Mouse (Mus musculus) hematopoietic stem cell, adult 5-6 weeks (primary cell): Measurements from ENCODE around the gene Cers2. TPM values are rescaled to one million over a fixed set of nuclear protein-coding genes. Genes with fewer than 3 reads are reported as not detected.

Experiments used
- ATAC-seq, 2 experiments: fragments of 125-278 bp in 1 of 2; replicated peaks in 1 of 2; 2 replicates each; pipeline ENCODE4 v1.8.0; 2016 to 2017; ENCODE audit warnings: inconsistent platforms in 2 of 2, mild to moderate bottlenecking in 2 of 2, moderate number of reproducible peaks in 2 of 2, low read depth in 1 of 2, moderate TSS enrichment in 1 of 2; ENCODE audit not compliant: low FRiP score in 2 of 2, poor library complexity in 2 of 2, severe bottlenecking in 2 of 2, insufficient read depth in 1 of 2, low TSS enrichment in 1 of 2
- total RNA-seq: library from RNA; stranded (forward); fragments of 172-1452, 232-1000 nt; gene quantifications from 2 replicates; pipeline ENCODE4 v1.2.3, GENCODE M21; 2017

The Cers2 gene
- total RNA-seq, 1 experiment from 2014 or later, result 119 TPM

DNA sequence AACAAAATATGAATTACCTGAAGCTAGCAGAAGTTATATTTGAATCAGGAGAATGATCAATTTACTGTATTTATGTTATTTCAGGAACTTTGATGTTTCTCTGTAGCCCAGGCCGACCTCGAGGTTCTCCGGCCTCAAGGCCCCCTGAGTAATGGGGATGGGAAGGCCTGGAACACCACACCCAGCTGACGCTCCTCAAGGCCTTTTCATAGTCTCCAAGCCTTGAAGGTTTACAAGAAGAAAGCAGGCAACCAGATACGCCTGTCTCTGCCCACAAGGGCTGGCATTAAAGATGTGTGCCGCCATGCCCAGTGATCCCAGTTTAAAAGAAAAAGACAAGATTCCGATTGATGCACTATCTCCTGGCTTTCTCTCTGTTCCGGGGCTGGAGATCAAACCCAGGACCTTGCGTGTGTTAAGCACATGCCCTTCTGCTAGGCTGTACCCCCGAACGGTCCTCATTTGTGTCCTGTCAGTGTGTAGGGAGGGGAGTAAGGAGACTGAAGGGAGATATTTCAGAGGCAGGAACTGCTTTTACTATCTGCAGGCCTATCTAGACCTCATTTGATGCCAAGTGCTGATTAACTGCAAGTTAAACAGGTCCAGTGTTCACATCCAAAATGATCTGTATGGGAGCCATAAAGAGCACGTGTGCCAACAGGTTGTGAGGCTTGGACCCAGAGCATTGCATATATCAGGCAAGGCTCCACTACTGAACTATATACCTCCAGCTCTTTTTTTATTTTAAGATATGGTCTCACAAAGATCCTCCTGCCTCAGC is 29.9 kb upstream of the Cers2 start:
- no peak for ATAC-seq

DNA sequence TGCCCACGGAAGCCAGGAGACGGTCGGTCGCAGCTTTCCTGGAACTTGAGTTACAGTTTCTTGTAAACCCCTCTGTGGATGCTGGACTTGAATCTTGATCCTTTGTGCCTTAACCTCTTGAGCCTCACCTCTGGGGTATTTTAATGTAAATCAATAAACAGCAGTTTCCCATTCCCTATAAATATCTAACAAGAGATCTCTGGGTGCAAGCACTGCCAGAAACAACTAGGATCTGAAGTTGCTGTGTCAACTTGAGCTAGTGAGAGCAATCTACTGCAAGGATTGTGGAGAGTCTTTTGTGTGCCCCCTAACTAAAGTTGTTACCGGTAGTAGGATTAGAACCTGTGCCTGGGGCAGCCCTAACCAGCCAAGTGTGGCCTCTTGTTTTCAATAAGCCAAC is 29.2 kb upstream of the Cers2 start:
- no peak for ATAC-seq

DNA sequence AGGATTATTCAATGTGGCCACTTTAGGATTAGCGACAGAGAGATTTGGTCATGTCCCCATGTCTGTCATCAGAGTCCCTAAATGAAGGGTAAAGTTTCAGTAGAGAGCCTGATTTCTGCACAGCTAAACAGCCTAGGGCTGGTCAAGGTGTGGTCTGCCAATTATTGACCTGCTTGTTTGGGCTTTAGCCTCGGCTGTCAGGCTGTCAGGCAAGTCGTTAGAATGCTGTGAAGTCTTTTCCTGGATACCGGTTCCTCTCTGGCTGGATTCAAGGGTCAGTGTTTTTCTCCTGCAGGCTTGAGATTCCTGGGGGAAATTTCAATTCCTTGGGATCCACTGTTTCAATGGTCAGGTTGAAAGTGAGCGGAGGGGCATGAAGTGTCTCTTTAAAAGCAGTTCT is 28.6 kb upstream of the Cers2 start:
- no peak for ATAC-seq

DNA sequence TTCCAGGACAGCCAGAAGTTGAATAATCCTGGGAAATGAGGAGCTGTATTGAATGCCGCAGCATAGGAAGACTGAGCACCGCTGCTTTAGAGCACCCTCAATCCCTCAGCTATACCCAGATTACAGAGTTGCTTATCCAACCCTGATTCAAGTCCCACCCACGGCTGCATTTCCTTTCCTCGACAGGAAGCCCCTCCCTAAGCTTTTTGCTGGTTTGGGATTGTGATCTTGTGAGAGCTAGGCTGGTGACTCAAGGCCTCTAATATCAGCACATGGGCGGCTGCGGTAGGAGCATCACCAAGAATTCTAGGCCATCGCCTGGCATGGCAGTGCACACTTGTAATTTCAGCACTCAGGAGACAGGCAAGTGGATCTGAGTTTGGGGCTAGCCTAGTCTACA is 28.1 kb upstream of the Cers2 start:
- ATAC-seq, result no peak

DNA sequence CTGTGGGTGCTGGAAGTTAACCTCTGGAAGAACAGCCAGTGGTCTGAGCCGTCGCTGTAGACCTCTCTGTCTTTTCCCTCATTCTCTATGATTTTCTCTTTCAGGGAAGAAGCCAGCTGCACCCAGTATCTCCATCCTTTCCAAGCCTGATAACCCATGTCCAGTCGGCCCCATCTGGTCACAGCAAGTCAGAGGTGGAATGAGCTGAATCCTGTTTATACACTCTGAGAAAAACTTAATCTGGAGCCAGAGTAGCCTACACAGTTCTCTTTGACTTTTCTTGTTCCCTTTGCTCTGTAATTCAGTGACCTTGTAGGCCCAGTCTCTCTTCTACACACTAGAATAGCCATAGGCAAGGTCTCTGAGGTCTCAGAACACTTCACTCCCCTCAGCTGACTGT is 27.1 kb upstream of the Cers2 start:
- no peak for ATAC-seq

DNA sequence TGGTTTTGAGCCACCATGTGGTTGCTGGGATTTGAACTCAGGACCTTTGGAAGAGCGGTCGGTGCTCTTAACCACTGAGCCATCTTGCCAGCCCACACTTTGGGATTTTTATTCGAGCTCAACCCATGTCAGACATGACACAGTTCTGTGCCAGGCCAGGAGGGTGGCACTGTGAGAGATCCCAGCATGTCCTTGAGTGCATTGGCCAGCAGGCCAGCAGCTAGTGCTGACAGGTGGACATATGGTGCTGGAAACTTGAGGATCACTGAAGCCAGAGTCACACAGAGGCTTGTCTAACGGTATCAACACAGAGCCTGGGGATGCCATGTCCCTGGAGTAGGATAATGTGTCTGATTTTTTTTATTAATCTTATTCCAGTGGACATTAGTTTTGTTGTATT is 25.2 kb upstream of the Cers2 start:
- no peak for ATAC-seq

DNA sequence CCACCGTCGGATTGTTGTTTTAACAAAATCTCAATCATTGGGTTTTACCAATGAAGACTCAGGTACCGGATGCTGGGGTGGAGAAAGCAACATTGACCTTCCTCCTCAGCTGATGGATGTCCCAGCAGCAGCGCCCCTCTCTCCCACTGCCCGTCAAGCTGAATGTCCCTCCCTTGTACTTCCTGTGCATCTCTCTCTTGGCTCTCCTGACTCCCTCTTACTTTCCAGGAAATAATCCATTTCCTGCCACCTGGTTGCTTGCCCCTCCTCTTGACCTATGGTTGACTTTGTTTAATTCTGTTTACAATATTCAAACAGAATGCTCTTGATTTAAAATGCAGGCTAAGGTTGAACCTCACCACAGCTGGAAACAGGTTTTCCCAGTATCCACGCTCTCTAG is 24.4 kb upstream of the Cers2 start:
- ATAC-seq, result no peak

DNA sequence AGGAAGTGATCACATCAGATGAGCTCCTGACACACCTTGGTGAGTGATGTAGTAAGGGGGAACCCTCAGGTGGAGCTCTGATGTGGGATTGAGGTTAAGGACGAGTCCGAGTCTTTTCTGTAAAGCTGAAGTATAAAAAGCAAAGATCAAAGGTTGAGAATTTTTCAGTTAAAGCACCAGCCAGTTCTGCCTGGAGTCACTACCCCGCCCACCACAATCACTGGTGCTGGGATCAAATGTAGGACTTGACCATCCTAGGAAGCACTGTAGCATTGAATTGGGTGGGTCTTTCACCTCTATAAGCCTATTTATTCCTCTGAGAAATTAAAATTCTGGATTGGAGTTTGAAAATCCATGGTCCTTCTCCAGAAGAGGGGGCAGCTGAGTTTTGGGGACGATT is 23.6 kb upstream of the Cers2 start:
- ATAC-seq, result no peak

DNA sequence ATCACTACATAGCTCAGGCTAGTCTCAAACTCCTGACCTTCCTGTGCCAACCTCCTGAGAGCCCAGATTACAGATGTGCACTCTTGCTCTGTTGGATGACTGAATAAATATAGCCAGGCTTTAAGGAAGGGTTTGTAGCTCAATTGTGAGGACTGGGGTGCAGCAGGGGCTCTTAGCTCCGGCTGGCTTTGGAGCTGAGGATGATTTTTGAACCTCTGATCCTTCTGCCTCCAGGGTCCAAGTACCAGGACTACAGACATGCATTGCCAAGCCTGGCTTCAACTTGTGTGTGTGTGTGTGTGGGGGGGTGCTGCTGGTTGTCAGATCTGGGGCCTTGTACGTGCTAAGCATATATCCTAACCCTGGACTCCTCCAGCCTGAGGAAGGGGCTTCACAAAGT is 21.7 kb upstream of the Cers2 start:
- ATAC-seq, result no peak

DNA sequence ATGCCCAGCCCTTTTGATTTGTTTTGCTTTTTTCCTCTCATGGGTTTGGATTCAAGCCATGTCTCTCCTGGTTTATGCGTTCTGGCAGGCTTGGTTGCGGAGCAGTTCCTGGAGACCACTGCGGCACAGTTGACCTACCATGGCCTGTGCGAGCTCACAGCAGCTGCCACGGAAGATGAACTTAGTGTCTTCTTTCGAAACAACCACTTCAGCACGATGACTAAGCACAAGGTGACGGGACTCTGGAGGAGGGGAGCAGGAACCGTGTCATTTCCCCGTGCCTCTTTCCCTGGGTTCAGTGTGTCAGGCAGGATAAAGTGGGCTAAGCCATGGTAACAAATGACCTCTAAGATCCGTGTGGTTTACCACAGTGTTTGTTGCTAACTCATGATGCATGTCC is 21.1 kb upstream of the Cers2 start:
- peak; percentile 91 to 92 for ATAC-seq

DNA sequence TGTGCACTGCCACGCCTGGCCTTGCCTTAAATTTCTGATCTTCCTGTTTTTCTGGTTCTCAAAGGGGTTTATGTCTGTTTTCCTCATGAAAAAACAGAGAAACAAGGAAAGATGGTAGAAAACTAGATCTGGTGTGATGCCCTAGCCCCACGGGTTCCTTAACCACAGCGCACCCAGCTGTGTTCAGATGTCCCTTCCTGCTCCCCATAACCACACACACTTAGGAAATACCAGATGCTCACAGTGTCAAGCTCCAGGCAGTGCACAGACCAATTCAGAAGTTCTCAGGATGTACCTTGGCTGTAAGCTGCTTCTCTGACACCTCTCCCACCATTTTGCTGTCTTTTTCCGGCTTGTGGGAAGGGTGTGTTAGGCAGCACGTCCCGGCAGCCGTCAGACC is 20.3 kb upstream of the Cers2 start:
- ATAC-seq, result peak in 1 of 2 experiments; percentile 23; a peak in 1 of 4 replicates

DNA sequence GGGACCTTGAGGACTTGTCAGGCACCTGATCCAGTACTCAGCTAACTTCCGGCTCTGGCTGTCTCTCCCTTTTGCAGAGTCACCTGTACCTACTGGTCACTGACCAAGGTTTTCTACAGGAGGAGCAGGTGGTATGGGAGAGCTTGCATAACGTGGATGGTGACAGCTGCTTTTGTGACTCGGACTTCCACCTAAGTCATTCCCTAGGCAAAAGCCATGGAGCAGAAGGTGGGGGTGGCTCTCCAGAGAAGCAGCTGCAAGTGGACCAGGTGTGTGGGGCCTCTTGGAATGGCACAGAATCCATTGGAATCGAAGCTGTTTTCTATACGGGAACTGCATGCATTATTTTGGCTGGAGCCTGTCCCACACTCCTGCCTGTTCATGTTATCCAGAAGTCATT is 19.9 kb upstream of the Cers2 start:
- no peak for ATAC-seq

DNA sequence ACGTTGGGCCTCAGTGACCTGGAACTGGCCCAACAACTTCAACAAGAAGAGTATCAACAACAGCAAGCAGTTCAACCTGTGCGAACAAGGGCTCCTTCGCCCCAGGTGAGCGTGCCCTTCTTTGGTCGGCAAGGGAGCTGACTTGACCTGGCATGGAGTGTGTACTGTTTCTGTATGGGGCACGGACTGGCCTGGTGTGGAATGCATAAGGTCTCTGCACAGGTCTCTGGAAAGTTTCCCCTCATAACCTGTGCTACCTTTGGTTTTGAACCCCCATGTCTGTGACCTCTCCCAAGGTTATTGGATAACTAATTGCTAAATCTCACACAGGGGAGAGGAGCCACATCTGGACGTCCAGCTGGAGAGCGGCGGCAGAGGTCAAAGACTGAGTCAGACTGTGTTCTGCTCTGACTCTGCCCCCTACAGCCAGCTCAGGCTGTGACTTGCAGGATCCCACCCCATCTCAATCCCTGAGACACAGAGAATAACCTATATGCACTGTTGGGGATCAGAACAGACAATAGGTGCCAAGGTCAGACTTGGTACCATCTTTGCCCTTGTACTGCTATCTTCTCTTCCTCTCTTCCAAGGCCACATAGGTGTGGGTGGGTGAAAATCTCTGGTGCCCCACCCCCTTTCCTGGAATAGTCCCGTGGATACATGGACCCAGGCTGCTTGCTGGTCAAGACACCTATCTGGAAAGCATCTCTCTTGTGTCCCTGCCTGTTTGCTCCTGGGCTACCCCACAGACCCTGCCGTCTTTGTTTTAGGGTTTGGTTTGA is 19.1 kb upstream of the Cers2 start:
- no peak for ATAC-seq

DNA sequence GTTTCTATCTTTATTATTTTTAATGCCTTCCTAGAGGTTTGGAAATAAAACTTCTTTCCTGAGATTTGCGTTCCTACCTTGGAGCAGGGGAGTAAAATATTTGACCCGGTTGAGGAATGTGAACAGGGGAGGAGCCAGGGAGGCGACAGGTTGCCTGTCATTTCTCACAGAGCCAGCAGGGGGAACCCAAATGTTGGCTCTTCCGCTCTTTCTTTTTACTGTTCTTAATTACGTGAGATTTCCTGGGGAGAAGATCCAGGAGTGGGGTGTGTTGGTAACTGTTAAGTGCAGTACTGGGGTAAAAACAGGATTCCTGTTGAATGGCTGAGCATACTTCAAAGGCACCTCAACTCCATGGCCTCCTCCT is 18.5 kb upstream of the Cers2 start:
- peak in 1 of 2 experiments; percentile 17; a peak in 1 of 4 replicates for ATAC-seq

DNA sequence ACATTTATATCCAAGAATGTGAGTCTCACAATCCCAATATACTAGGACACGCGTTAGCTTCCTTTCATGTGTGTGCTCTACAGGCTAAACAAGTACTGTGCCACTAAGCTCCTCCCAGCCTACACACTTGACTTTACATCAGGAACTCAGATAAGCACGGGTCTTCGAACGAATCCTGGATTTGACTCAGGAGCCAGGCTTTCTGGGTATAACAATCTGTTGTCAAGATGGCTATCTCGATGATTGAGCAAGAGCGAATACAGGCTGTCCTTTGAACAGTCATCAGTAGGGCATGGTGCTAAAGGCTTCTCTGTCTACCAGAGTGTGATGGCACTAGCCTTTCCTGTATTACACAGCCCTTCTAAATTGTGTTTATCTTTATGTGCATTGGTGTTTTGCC is 16.6 kb upstream of the Cers2 start:
- ATAC-seq, result no peak

DNA sequence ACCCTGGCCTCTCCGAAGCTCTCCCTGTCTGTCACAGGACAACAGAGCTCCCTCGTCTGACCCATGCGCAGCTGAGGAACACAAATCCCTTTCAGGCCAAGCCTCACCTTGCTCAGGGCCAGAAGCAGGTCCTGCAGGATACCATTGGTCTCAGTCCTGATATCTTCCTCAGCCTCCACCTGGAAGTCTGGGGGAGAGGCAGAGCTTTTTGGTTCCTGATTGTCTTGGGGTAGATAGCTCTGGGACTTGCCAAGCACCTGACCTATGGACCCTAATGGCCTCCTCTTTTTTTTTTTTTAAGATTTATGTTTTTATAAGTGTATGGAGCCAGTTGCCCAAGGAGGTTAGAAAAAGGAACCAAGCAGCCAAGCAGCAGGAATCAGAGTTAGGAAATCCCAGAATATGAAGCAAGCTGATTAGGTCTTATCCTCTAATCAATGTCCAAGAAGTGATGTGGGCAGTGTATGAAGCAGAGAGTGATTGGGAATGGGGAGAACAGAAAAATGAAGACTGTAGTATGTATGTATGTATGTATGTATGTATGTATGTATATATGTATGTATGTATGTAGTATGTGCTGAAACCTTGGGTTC is 13.3 kb upstream of the Cers2 start:
- no peak for ATAC-seq

DNA sequence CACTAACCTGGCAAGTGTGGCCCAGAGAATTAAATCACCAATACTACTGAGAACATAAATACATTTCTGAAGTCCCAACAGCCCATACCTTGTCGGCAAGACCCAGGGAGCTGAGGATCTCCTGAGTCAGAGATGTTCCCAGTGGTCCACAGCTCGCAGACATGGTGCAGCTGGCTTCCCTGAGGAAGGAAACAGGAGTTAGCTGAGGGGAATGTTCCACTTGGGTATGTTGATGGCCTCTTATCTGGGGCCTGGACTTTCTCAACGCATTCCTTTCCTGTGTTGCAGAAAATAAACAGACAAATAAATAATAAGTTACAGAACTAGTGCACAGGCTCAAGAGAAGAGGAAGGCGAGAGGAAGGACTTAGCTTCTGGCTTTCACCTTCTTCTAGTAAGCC is 8.3 kb upstream of the Cers2 start:
- ATAC-seq, result no peak

DNA sequence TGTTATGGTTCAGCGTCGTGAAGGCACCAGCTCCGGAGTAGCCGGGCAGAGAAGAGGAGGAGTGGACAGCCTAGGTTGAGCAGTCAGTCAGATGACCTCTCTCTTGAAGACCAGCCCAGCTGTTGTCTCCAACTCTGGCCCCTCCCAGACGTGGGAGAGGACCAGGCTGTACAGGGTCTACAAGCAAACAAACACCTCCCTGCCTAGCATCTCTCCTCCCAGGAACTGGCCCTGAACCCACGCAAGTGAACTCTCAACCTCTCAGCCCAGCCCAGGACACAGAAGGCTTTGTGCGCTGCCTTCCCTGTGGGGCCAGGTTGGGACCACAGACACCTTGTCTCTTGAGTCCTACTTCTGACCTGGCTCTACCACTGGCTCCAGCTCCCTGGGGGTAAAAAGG is 7.5 kb upstream of the Cers2 start, which contains the start of gene Anxa9:
TSS of gene Anxa9 (minus strand) at position 77 of the 400 bp plus-strand sequence.
- no peak for ATAC-seq
